Mouse (Mus musculus) lung, postnatal 0 days (tissue): ENCODE data around the gene Cd164l2.

ENCODE experiments used
- CTCF ChIP-seq: IDR thresholded peaks from 2 replicates; pipeline ENCODE4 v1.5.1; 2016; ENCODE audit warnings: antibody characterized with exemption, mild to moderate bottlenecking
- EP300 ChIP-seq: IDR thresholded peaks from 2 replicates; pipeline ENCODE4 v1.6.1; 2016; ENCODE audit warnings: antibody characterized with exemption, mild to moderate bottlenecking, control low read depth

- no peak for TF ChIP-seq CTCF
- TF ChIP-seq EP300: no peak
Observed at GRCm38 (mm10) chr4:133242710-133243109, 30.8 kb downstream of the Cd164l2 start.
